Mouse (Mus musculus) ovary, adult 18-20 months (tissue): Measurements from ENCODE around the gene Nup85.

Experiments used
- DNase-seq: peaks from one replicate; pipeline ENCODE4 v3.0.0; 2022; ENCODE audit warnings: low spot score, mixed read lengths

Nup85 gene

DNA sequence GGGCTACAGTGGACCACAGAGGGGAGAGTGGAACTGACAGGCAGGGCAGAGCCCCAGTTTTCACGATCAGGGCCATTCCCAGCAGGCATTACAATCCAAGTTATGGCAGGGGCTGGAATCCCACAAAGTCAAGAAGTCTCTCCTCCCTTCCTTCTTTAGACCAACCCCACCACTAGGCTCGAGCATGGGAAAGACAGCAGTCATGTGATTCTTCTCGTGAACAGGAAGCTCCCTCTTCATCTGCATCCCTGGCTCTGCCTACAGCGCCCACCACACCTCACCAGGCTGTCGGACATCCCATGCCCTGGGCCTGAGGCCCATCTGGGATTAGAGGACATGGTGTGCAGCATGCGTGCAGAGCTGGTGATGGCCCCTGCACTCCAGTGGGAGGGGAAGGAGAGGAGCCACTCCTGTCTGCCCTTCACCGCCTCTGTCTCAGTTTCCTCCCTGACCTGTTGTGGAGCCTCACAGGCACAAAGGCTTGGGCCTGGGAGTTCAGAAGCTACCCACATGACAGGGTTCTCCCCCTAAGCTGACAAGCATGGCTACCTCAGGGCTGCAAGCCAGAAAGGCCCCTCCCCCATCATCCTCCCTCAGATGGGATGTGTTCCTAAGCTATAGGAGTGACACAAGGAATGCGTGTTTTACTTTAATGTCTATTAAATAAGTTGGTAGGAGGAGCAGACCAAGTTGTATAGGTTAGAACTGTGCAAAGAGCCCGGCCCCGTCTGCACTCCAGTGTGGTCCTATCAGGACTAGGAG lies 50.3 kb downstream of the Nup85 start:
- DNase-seq: no peak

DNA sequence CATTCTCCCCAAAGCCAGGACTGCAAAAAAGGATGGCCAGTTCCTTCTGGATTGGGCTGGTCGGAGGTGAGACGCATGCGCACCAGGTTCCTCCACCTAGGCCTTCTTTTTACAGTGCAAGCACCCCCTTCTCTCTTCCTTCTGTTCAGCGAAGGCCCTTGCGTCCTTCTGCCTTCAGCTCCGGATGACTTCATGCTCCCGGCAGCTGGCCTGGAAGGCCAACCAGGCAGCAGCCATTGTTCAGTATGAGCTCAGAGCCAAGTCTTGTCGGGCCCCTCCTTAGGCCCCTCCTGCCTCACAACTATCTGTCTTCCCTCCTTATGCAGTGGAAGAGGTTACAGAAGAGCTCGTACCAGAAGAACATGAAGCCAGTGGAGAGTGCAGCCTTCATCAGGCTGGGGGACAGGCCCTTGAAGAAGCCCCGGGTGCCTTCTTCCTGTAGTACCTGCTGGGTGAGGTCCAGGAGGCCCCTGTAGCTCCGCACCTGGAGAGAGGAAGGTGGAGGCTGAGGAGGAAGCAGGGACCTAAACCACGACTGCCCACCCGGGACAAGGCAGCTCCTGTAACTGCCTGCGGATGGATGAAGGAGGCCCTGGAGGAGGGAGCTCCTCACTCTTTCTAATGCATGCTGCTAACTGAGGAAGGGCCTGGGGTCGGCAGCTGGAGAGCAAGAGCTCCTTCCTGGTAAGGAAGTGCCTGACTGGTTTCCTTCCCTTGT lies 51.0 kb downstream of the Nup85 start:
- DNase-seq: no peak

- DNase-seq: no peak
Measured at GRCm38 (mm10) chr11:115615875-115616274, 51.6 kb downstream of the Nup85 start.

GRCm38 (mm10) chr11:115616371-115616770 lies 52.1 kb downstream of the Nup85 start:
- no peak for DNase-seq

- DNase-seq: no peak
Measured at GRCm38 (mm10) chr11:115616893-115617292, 52.7 kb downstream of the Nup85 start.

- no peak for DNase-seq
Measured at GRCm38 (mm10) chr11:115618001-115618400, 53.8 kb downstream of the Nup85 start.

- DNase-seq: no peak
Measured at GRCm38 (mm10) chr11:115618732-115619516, 54.7 kb downstream of the Nup85 start.

DNA sequence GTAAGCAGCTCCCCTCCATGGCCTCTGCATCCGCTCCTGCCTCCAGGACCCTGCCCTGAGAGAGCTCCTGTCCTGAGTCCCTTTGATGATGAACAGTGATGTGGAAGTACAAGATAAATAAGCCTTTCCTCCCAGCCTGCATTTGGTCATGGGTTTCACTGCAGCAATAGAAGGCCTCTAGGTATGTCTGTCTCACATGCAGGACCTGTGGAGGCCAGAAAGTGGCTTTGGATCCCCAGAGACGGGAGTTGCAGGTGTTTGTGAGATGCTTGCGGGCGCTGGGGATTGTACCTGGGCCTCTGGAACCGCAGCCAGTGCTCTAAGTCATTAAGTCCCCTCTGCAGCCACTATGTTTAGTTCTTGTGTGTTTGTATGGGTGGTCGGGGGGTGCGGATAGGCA lies 55.7 kb downstream of the Nup85 start:
- DNase-seq: no peak

DNA sequence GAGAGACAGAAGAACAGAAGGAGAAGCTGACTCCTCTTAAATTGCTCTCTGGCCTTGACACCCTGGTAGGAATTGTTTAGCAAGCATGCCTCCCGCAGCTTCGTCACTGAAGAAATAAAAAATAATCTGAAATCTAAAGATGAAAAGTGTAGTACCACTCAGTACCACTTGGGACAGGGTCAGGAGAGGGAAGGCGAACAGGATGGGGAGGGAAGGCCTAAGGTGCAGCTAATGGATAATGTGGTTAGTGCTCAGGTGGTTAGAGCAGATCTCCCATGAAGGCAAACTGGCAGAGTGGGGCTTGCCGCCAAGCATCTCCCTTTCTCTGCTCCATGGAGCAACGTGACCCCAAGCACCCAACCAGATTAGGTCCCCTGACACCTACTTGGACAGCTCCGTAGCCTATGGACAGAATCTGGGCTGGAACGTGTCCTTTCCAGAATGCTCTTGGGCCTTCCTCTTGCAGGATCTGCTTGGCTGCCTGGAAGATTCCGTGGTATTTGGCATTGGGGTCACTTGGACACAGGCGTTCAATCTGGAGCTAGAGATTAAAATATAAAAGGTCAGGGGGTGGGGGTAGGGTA lies 59.3 kb downstream of the Nup85 start:
- DNase-seq: no peak

DNA sequence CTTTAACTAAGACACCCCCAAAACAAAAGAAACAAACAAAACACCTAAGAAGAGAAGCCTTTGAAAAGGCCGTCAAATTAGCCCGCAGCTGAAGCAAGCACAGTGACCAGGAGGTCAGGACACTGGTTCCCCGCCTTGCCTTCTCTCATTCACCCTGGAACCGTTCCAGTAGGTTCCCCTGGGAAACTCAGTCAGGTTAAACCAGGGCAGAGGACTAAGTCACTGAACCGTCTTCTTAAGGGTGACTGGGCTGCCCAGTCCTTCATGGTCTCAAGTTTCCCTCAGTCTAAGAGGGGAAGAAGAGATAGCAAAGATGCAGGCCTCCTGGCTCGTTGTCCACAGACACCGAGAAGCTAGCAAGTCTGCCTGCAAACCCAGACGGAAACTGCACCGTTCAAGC lies 61.6 kb downstream of the Nup85 start:
- no peak for DNase-seq

DNA sequence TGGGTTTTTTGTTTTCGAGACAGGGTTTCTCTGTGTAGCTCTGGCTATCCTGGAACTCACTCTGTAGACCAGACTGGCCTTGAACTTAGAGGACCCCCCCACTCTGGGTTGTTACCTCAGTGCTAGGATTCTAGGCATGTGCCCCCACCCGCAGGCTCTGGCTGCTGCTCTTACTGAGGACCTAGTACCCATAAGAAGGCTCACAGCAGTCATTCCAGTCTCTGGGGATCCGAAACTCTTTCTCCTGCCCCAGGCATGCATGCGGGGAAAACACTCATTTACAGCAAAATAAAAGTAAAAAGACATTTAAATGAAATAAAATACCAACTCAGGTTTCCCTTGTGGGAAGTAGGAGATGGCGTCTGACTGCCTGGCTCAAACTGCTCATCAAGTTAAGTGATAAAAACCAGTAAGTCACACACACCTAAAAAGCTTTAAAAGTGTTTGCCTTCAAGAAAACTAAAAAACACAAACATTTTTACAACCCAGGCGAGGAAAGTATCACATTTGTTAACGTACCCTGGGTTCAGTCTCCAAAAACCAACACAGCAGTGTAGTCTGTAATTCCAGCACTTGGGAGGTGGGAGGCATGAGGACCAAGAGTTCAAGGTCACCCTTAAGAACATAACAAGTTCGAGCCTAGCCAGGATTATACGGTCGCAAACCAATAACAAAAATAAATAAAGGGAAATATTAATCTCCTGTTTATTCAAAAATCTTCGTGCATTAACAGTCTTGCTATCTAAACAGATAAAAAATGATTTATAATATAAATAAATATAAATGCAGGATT lies 62.8 kb downstream of the Nup85 start:
- no peak for DNase-seq

DNA sequence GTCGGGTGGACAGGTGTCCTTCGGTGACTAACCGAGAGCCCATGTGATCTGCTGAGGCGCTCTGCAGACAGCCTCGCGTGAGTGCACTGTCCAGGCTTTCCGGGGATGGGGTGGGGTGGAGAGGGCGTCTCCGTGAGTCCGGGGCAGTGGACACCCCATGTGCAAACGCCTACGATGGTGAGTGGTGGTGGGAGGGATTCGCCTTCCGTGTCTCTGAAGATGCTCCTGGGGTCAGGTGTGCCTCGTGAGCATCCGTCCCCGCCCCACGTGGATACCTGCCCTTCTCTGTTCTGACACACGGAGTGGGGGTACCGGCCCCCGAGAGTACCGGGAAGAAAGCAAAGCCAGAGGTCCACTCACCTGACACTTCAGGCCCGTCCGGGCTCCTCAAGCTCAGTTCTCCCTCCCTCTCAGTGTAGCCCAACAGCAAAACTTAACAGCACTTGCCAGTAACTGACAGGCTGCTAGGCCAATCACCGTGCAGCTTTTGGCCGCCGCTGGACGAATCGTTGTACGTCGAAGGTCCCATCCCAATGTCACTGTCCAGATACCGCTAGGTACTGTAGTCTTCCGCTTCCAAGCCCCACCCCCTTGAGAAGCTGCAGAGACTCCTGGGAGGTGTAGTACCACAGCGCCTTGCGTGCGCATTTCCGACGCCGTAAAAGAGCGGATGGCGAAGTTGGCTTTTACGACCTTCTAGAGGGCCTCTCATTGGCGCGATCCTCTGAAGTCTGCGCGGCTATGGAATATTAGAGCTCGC lies 63.7 kb downstream of the Nup85 start, which contains the start of gene Slc25a19:
Gene Slc25a19 (minus strand): TSS at position 591 of the 760 bp plus-strand sequence.
- DNase-seq: peak; percentile 100

DNA sequence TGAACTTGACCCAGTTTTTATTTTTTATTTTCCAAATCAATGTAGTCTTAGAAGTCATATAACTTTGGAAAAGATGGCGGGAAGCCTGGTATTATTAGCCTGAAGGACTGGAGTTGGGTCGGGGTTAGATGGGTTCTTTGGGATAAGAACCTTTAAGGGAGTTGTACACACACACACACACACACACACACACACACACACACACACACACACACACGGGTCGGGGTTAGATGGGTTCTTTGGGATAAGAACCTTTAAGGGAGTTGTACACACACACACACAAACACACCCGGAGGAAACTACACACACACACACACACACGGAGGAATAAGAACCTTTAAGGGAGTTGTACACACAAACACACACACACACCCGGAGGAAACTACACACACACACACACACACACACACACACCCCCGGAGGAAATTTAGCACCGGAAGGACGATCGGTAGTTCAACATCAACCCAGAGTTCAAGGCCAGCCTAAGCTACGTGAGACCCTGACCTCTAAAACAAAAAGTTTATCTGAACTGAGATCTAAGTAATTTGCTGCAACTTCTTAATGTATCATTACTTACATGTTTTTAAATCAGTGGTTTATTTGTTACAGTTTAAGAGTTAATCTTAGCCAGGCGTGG lies 64.3 kb downstream of the Nup85 start:
- DNase-seq: no peak

DNA sequence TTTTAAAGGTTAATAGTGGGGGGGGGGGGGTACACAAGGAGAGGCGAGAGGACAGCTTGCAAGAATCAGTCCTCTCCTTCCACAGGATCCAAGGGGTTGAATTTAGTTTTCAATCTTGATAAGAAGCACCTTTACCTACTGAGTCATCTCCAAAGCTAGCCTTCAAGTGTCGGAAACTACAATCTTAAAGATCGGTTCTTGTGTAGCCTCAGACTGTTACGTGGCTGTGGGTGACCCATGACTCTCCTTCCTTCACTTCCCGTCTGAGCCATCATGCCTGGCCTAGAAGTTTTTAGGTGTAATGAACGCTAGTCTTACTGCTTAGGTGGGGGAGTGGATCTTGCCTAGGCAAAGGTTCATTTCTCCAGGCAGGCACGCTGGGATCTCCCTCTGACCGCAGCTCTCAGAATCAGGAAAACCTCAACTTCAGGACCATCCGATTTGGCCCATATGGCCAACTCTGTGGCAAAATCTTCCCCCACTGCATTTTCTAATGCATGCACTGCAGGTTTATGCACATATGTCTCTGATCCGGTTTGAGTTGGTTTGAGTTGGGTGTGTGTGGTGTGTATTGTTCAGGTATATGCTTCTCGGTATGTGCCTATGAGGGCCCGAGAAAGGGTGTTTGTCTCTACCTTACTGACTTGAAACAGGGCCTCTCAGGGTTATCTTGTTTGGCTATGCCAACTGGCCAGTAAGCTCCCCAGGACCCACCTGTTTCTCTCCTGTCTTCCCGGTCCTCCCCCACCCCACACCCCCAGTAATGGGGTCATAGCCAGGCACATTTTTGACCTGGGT lies 65.7 kb downstream of the Nup85 start:
- DNase-seq: no peak

GRCm38 (mm10) chr11:115630532-115631504 lies 66.6 kb downstream of the Nup85 start:
- DNase-seq: no peak

DNA sequence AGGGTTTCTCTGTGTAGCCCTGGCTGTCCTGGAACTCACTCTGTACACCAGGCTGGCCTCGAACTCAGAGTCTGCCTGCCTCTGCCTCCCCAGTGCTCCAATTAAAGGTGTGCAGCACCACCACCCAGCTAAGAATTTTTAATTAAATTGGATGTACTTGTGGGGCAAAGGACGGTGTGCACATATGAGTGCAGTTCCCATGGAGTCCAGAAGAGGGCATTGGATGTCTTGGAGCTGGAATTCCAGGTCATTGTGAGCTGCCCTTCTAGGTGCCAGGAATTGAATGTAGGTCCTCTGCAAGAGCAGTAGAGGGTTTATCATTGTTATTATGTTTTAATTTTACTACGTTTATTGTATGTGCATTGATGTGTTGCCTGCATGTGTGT lies 67.3 kb downstream of the Nup85 start:
- DNase-seq: no peak

- no peak for DNase-seq
Measured at GRCm38 (mm10) chr11:115632247-115632646, 68.0 kb downstream of the Nup85 start.

- DNase-seq: no peak
Measured at GRCm38 (mm10) chr11:115632862-115633261, 68.6 kb downstream of the Nup85 start.
